Mouse (Mus musculus) liver, adult 2 months (tissue): ENCODE results near the gene Sirt6.

Source experiments
- CTCF ChIP-seq: fragments of 200-500 bp; IDR thresholded peaks from 2 replicates; pipeline ENCODE4 v1.5.1; 2011; ENCODE audit warnings: low read depth, low read length, control low read depth
- POLR2A ChIP-seq: fragments of 200-500 bp; IDR thresholded peaks from 2 replicates; pipeline ENCODE4 v1.6.1; 2011; ENCODE audit warnings: low read length, control low read depth; ENCODE audit not compliant: insufficient read depth; ENCODE audit errors: extremely low read depth

GRCm38 (mm10) chr10:81627836-81628220, 231 bp upstream of the Sirt6 start:
- TF ChIP-seq CTCF = no peak
- TF ChIP-seq POLR2A = no peak
